Mouse (Mus musculus): ENCODE data around the gene Nr2f2. TPM values are rescaled to one million over a fixed set of nuclear protein-coding genes. Genes with fewer than 3 reads are reported as not detected.

The Nr2f2 gene
- polyA plus RNA-seq (2017; shearing (Covaris generic)) = under 1 TPM in 1 of 3 experiments, not detected in 2; 0.32 TPM

DNA sequence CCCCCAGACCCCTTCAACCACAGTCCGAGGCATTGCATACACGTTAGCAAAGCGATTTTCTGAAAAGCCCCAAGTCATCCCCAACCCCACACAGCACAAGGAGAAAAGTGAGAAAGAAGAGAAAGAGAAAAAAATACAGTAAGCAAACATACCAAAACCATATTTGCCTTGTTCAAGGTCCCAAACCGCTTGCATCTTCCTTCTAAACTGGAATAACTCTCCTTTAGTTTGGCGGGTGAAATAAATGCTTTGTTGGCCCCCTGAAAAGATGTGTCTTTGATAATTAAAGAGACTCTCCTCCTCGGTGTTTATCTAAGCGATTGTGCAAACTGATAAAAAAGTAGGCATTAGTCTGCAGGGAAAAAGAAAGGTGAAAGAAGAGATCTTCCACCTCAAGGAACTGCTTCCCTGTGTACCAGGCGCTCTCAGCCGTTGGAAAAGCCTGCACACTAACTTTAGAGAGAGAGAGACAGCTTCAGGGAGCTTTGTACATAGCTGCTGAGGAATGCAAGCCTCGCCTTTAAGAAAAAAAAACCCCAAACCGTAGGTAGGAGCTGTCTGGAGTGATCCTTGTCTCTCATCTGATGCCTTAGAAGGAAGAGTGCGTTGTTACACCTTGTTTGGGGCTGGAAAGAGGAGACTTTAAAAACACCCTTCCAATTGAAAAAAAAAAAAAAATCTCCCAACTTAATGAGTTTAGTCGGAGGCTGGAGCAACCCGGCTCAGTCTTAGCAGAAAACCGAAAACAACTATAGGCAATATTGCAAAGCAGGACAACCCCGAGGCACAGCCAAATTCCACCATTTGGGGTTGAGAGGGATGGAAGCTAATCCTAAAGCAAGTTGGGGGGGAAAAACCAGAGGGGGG is at the start of gene Nr2f2:
Gene Nr2f2, minus strand, starts transcription at position 795 of the 867 bp plus-strand sequence.
- ATAC-seq = no peak

GRCm38 (mm10) chr7:70414461-70414860 is 47.9 kb upstream of the Nr2f2 start:
- no peak for ATAC-seq

DNA sequence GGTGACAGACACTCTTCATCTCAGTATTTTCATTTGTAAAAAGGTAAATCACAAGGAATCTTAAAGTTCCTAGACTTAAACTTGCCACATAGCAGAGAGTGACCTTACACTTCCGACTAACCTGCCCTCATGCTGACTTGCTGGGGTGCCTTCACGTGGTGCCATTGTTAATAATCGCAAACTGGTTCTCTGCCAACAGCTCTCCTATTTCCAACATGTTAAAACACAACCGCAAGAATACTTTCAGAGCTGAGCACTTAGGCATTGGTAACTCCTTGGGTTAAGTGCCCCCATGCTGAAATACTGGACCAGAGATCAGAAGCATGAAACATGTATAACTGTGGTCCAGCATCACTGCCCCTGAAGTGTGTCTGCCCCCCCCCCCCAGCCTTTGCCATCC is 47.1 kb upstream of the Nr2f2 start:
- ATAC-seq = no peak

DNA sequence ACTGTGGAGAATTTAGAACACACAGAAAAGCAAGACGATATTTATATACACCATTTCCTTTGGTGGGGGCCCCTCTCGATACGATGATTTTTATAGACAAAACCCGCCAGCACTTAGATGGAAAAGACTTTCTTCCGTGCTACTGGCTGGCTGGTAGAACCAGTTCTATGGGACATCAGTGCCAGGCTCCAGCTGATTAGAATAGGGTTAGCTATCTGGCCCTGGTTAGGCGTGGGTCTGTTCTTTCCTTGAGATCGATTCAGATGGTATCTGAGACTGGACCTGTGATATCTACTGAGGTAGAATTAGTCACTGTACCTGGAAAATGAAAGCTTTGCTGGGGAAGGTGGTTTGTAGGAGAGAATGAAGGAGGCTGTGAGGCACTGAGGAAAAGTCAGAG is 46.4 kb upstream of the Nr2f2 start:
- no peak for ATAC-seq

GRCm38 (mm10) chr7:70410350-70410749 is 43.8 kb upstream of the Nr2f2 start:
- no peak for ATAC-seq

DNA sequence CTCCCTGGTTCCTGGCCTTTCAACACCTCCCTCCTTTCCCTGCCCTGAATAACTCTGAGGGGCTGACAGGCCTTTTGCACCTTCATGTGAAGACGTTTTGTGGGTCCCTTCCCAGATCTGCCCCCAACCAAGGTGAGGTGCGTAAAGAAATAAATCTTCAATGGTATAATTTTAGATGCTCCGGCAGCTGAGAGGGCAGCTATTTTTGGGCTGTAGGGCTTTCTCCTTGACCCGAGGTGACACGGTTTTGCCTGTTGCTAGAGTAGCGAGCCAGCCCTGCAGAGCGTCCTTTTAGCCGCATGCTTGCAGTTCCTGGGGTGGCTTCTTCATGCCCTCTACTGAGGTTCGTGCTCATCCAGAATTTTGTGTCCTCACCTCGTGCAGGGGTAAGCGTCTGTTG is 43.4 kb upstream of the Nr2f2 start:
- no peak for ATAC-seq

GRCm38 (mm10) chr7:70408814-70409213 is 42.3 kb upstream of the Nr2f2 start:
- no peak for ATAC-seq

DNA sequence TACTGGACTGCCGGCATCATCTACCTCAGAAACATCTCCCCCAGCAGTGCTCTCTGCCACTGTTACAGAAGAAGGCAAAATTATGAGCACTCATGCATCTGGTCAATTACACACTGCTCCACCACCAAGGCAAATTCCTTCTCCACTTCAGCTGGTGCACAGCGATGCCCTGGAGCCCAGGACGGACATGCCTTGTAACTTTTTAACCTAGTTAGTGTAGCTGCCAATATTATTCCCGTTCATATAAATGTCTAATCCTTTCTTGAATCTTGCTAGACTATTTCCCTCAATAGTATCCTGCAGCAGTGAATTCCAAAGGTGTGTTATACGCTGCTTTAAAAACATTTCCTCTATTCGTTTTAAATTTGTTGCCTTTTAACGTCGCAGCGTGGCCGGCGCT is 40.6 kb upstream of the Nr2f2 start:
- ATAC-seq = no peak

DNA sequence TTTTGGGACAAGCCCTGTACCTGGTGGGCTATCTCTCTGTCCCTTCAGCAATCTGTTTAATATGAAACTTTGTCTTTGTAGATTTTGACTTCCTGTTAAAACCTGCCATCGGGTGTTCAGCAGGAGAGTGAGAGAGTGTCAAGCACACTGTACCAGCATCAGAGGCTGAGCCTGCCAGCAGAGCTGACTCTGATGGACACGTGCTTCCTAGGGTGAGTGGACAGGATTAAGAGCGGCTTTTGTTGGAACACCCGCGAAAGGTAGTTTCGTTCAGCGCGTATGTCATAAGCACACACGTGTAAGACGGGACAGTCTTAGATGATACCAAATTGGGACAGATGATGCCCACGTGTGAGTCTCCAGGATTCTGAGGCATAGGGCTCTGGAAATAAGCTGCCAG is 40.0 kb upstream of the Nr2f2 start:
- ATAC-seq = no peak

GRCm38 (mm10) chr7:70405466-70405865 is 38.9 kb upstream of the Nr2f2 start:
- ATAC-seq = no peak

GRCm38 (mm10) chr7:70382828-70383227 is 16.3 kb upstream of the Nr2f2 start:
- ATAC-seq = no peak

GRCm38 (mm10) chr7:70381409-70382244 is 15.1 kb upstream of the Nr2f2 start:
- no peak for ATAC-seq

DNA sequence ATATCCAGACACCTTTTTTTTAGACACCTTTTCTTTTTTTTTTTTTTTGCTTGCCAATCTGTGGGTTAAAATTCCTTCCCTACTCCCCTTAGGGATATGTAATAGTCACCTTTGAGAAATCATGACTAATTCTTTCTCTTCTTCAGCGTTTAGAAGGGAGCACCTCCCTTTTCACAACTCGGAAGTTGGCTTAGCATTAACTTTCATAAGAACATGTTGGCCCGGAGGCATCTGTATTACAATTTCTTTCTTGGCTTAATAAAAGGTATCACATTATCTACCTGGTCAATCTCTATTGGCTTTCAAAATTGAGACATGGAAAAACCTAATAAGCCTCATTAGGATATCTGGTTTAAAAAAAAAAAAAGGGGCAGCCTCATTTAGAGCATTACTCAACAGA is 14.4 kb upstream of the Nr2f2 start:
- no peak for ATAC-seq

DNA sequence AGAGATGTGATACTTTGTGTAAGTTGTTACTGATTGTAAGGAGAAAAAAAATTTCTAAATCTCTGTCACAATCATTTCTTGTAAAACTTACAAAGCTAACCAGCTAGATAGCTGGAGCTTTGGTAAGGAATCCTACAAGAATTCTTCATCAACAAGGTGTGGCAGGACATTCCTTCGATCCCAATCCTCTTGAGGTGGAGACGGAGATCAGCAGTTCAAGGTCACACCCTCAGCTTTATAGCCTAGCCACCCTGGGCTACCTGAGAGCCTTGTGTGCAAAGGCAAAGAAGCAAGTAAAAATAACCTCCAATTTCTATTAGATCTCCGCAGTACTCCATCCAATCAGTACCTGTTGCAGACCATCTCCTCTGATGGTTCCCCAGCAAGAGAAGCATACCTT is 13.7 kb upstream of the Nr2f2 start:
- no peak for ATAC-seq

GRCm38 (mm10) chr7:70370552-70371262 is 4.2 kb upstream of the Nr2f2 start:
- no peak for ATAC-seq

- ATAC-seq = no peak
Measured at GRCm38 (mm10) chr7:70369731-70370551, 3.4 kb upstream of the Nr2f2 start.

DNA sequence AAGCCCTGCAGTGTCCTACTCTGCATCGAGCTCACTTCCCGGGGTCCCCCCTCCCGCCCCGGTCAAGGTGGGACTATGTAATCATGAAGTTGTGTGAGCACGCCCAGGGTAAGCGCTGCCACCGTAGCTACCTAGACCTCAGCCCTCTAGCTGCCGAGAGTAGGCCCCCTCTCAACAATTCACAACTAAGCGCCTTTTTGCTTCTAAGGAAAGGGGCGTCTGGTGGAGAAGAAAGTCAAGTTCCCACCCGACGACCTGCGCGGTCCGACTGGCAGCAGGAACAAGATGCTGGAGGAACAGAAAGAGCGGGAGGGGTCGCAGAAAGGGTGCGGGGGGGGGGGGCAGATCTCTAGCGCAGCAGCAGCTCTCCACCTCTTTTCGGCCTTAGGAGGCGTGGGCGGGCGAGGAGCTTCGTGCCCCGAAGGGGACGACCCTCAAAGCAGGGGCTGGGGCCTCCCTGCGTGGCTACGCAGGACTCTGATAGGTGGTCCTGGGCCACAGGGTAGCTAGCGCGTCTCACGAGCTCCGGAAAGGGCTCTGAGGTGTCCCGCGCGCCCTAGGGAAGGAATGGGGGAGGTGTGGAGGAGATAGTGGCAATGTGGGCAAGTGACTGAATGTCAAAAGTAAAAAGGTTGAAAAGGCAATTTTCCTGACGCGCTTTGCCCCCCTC is 2.7 kb upstream of the Nr2f2 start:
- no peak for ATAC-seq

DNA sequence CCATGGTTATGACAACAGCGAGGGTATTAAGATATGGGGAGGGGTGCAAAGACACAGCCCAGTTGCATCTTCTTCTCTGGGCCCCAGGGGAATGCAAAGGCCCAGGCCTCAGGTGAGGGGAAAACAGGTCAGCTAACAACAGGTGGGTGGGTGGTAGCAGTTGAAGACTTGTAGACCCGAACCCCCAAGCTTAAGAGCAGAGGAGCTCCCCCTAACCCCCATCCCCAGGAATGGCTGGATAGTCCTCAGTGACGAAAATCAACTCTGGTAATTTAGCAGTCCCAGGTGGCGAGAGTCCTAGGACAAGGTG is 2.2 kb upstream of the Nr2f2 start:
- ATAC-seq = no peak

DNA sequence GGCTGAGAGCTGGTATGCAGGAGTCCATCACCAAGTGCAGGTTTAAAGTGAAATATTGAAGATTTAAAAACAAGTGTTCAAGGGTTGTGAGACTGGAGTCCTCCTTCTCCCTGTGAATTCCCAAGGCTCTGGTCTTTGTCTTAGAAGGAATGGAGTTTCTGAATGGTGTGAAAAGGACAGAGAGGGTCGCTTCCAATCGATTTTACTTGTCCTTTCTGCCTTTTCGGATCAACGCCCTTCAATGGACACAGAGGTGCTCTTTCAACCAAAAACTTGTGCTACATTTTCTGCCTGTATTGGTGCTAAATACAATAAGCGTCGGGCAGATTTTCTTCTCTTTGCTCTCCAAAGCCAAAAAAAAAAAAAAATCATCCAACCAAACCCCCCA is 1.7 kb upstream of the Nr2f2 start:
- ATAC-seq = no peak

- ATAC-seq = no peak
Measured at GRCm38 (mm10) chr7:70367591-70368267, 1.2 kb upstream of the Nr2f2 start.

DNA sequence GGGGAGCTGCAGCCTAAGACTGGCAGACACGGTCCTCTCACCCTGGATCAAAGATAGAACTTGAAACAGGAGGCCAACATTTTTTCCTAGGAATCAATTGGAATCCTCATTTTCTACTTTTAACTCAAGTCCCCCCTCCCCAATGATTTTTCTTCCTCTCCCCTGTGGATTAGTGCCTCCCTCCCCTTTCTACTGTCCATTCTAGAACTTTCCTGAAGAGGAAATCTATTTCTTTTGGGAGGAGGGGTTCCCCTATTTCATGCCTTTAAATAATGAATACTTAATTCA is 217 bp upstream of the Nr2f2 start:
- no peak for ATAC-seq

DNA sequence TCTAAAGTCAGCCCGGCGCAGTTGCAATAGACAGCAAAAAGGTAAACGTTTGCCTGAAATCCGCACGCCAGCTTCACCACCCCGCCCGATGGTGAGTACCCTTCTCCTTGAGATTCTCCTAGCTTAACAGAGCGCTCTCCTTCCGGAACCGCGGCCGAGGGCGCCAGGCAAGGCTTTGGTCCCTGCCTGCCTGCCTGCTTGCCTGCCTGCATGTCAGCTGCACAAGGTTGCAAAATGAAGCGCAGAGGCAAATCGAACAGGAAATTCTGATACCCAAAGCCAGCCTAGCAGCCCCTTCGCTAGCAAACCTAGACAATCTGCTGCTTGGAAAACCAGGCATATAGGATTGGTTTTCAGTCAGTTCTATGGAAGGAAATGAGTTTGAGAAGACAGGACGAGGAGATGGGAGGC is 1.1 kb downstream of the Nr2f2 start:
- ATAC-seq = no peak

All from inflammation-experienced regulatory T-cells, adult 6 months (primary cell).